Mouse (Mus musculus) kidney, postnatal 25 days (tissue): ENCODE results near the gene Muc2.
A peak's percentile ranks its signal among the peaks of the same experiment; 100 is the strongest.
"Not testable (repeated sequence)": the region's sequence is repeated elsewhere in the genome, so short reads cannot be mapped to it uniquely, and the experiment has no call there.

Experiments
- DNase-seq, 2 experiments: peaks; one replicate each; pipeline ENCODE4 v3.0.0; 2021; ENCODE audit warnings: mixed read lengths in 2 of 2

The Muc2 gene

DNA sequence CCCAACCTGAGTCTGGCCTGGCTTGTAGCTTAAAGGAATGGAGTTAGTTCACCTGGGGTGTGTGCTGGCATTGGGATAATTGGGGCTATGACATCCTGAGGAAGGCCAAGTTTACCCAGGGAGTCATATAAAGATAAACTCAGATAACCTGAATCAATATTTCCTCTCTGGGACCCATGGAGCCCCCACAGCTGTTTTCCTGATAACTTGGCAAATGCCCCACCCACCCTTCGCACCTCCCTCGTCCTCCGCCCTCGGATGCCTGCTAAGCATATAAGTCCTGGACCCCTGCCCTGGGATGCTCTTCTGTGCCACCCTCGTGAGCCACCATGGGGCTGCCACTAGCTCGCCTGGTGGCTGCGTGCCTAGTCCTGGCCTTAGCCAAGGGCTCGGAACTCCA, at the start of gene Muc2:
TSS of gene Muc2 (plus strand) at position 301 of the 400 bp plus-strand sequence.
- DNase-seq: no peak

DNA sequence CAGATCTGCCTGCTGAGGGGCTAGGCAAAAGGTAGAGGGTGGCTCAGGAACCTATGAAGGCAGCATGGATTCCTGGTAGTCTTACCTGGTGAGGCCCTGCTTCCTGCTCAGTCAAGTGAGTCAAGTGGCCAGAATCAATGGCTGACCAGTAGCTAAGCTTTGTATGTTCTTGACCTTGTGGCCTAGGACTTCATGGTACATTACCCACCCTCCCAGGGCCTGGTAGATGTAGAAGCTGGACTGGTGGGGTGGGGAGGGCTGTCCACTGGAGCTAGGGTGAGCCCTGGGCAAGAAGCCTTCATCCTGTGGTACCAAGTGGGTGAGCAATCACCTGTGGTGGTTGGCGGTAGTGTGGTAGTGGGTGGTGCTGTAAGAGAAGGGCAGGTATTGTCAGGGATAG, 47.8 kb upstream of the Muc2 start:
- peak; percentile 18 to 60 for DNase-seq

DNA sequence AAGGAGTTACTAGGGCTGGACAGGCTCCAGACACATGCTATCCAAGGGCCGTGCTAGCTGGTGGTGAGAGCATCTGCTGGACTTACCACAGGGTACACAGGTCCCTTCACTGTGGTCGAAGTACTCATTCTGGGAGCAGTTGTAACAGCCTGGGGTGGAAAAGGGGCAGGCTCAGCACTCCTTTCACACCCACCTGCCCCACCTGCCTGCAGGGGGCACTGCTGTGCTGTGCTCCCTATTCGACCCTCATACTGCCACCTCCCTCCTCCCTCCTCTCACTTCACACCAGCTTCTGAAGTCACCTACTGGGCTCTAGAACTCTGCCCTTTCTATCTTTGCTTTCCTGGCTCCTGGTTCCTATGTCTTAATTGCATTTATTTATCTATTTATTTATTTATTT, 47.0 kb upstream of the Muc2 start:
- peak in 1 of 2 experiments; percentile 26 for DNase-seq

DNA sequence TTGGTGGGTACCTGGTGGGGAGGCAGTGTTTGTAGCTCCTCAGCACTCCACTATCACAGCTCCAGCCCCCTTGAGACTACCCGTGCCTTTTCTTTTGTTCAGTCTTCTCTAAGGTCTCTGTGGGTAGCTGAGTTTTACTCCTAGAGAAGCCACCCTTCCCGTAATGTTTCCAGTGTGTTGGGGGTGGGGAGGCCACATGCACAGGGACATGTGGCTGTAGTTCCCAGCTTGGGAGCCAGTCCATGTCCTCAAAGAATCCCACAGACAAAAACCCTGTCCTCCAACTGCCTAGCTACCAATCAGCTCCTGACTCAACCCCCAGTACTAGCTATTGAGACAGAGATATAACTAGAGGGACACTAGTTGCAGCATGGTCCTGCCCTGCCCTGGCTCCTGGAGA, 43.1 kb upstream of the Muc2 start:
- no peak for DNase-seq

DNA sequence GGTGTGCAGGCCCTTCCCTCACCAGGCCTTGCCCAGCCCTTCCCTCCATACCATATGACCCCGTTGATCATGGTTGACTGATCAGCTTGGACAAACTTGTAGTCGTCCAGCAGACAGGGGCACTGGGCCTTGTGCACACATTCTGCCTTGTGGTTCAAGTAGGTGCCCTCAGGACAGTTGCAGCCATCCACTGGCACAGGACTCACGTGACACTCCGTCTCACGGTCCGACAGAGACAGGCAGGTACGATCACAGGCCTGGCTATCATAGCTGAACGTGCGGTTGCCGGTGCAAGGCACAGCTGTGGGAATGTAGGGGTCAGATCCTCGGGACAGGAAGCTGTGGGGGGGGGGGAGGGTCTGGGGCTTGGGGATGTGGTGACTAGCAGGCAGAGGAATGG, 42.3 kb upstream of the Muc2 start:
- DNase-seq: peak; percentile 16 to 71

DNA sequence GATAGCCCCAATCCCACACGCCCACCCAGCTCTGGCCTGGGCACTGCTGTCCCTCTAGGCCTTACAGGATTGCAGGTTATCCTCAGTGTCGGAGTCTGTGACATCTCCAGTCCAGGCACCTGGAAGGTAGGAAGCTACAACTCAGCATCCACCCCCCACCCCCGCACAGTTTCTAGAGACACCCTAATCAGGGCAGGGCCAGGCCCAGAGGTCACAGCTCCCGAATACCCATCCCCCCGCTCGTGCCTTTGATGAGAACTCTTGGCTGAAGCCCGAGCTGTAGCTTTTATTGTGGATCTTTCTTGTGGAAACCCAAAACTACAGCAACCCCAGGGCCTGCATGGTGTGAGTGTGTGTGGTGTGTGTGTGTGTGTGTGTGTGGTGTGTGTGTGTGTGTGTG, 37.9 kb upstream of the Muc2 start:
- DNase-seq: no peak

DNA sequence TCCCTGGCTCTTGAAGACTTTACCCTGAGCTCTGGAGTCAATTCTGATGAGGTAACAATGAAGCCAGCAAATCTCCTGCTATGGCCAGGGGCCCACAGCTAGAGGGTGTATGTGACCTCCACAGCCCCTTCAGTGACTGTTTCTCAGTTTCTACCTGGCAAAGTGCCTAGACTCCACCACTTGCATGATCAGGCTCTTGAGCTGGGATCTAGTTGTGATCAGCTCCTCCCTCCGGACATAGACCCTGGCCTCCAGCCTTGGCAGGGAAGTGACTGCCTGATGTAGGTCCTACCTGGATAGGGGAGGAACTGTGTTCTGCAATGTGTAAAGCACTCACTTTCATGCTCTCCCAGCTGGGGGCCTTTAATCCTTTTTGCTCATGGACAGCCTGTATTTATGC, 29.8 kb upstream of the Muc2 start:
- peak; percentile 40 to 73 for DNase-seq

DNA sequence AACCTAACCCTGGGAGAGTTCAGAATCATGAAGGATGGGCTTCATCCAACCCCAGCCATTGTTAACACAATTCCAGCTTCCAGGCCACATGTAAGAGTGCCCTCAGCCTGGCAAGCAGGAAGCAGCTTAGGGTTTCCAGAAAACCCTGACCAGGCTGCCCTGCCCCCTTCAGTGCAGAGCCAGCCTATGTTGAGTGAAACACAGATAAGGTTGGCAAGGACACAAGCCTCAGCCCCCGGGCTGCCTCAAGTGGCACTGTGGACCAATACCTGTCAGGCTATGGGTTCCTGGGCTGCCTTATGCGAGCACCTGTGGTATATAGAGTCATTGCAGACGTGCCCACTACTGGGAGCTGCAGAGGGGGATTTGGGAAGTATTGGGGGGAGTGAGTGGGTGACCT, 28.7 kb upstream of the Muc2 start:
- no peak for DNase-seq

DNA sequence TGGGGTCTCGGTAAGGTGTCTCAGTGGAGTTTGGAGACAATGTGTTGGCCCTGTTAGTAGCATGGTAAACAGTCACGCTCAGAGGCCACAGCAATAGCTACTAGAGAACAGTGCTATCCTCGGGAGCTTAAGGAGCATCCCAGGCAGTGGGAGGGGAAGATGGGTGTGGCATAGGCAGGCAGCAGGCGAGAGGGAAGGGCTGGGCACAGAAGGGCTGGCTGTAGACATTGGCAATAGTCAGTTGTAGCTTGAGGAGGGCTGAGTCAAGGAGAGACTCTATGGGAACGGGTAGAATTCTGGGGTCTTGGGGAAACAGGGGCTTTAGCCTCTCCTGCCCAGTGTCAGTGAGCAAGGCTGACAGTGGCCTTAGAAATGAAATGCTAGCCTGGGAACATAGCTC, 27.9 kb upstream of the Muc2 start:
- no peak for DNase-seq

DNA sequence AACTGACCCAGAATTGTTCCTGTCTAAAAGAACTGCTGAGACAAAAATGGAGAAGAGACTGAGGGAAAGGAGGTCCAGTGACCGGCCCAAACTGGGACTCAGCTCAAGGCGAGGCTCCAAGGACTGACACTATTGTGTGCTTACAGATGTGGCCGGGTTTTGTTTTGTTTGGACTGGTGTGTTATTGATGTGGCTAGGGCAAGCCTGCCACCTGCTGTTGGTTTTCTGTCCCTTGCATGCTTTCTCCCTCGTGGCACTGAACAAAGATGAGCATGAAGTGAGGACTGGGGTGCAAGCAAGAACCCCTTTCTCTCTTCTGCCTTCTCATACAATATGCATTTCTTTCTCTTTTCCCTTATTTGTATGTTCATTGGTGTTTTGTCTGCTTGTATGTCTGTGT, 23.9 kb upstream of the Muc2 start:
- peak; percentile 65 to 73 for DNase-seq

DNA sequence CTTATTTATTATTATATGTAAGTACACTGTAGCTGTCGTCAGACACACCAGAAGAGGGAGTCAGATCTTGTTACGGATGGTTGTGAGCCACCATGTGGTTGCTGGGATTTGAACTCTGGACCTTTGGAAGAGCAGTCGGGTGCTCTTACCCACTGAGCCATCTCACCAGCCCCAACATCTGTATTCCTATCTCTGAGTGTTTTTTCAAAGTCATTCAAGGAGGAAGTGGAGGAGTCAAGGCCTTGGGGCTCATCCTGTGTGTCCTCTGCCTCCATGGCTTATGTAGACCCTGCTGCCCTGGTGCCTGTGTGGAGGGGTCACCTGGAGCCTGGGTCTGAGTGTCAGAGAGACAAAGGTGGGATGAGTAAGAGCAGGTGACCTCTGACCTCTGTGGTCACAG, 21.0 kb upstream of the Muc2 start:
- DNase-seq: not testable (repeated sequence)

DNA sequence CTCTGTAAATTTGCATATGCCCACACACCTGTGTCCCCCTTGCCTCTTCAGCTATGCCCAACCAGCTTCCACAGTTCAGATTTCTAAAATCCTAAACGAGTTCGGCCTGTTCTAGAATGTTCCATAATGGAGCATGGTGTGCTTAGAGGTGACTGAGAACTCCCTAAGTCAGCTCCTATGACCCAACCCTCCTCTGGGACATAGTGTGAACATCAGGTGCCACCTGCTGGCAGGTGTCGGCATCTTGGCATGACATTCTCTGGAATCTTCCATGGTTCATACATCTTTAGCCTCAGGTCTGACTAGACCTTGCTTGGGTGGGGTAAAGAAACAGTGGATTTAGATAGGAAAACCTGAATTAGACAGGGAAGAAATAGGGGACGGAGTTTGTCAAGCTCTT, 19.1 kb upstream of the Muc2 start:
- DNase-seq: peak; percentile 64 to 68

DNA sequence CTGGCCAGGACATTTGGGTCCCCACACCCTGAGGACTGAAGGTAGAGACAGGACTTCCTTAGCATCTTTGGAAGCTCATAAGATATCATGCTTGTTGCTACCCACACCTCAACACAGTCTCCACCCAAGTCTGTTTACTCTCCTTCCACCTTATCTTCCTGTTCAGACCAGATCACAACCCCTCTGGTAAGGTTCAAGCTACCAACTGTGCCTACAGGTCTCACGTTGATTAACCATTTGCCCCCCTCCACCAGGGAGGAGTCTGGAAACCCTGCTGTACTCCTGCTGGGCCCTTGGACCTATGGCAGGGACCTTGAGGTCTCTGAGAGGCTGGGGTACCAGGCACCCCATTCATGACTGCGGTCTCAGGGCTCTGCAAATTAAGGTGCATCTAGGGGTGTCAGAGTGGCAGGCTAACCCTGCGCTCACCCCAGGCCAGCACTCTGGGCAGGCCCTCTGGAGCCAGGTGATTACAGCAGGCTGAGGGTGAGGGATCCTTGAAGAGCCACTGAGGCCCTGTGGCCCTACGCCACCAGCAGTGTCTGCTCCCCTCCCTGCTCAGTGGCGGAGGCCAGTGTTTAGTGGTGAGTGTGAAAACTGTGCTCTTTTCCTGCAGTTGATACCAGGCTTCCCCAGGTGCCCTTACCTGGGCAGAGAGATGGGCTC, 18.4 kb upstream of the Muc2 start:
- DNase-seq: no peak

DNA sequence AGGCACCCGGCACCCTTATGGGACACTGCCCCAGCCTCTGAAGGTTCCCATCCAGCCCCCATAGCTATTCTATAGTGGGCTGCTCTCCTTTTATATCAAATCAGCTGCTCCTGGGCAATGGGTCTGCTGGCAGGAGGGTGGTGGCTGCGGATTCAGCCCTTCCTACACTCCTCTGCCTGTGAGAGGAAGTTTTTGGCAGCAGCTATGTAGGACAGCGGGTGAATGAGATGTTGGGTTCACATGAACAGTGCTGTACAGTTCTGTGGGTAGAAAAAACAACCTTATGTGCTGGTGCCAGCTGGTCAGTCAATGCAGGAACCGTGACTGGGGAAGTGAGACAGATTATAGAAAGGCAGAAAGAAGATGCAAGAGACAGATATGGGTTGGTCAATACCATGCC, 11.2 kb upstream of the Muc2 start:
- DNase-seq: no peak

DNA sequence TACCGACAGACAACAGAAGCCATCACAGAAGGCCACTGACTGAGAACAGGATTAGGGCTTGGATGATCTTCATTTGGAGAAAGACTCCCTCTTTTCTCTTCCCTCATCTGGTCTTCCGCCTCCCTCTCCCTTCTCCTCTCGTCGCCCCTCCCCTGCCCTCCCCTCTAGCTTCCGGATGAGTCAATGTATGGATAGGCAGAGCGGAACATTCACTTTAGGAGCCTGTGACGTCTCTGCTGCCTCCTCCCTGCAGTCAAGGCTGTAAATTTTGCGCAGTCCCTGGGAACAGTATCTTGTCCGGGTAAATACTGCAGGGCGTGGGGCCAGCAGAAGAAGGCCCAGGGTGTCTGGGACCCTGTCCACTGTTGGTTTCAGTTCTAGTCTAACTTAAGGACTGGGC, 2.8 kb upstream of the Muc2 start:
- no peak for DNase-seq

DNA sequence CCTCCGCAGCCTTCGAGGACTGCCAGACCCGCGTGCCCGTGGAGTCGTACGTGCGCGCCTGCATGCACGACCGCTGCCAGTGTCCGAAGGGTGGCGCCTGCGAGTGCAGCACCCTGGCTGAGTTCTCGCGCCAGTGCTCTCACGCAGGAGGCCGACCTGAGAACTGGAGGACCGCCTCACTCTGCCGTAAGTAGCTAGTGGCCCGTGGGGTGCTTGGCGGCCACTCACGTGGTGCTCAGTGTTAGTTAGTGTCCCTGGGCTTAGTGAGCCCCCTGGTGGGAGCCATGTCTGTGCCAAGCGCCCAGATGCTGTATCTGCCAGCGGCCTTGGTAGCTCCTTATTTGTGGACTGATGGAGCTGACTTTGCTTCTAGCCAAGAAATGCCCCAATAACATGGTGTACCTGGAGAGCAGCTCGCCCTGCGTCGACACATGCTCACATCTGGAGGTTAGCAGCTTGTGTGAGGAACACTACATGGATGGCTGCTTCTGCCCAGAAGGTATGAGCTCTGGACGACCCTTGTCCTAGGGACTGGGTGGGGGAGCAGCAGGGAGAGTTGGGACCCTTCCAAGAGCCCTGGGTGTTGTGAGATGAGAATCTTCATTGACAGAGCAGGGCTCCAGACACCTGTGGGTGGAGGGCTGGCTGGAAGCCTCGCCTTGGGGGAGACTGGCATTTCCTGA, 3.6 kb downstream of the Muc2 start:
- DNase-seq: peak; percentile 40 to 57

DNA sequence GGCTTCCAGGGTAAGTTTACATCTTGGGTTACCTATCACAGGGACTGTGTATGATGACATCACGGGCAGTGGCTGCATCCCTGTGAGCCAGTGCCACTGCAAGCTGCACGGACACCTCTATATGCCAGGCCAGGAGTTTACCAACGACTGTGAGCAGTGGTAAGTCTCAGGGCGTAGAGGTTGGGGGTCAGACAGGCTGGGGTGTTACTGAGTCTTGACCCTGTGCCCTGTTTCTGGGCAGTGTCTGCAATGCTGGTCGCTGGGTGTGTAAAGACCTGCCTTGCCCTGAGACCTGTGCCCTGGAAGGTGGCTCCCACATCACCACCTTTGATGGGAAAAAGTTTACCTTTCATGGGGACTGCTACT, 4.1 kb downstream of the Muc2 start:
- DNase-seq: no peak

DNA sequence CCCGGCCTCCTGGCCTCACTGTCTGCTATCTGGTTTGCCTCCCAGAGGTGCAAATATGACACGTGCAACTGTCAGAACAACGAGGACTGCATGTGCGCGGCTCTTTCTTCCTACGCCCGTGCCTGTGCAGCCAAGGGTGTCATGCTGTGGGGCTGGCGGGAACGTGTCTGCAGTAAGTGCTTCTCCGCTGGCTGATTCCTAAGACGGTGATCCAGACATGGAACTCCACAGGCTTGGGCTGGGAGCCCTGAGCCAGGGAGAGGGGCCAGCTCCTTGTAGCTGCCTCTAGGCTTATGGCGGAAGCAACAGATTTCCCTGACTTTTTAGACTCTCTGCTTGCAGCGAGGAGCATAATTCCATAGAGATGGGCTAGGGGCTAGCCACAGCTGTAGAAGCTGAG, 6.4 kb downstream of the Muc2 start:
- no peak for DNase-seq

DNA sequence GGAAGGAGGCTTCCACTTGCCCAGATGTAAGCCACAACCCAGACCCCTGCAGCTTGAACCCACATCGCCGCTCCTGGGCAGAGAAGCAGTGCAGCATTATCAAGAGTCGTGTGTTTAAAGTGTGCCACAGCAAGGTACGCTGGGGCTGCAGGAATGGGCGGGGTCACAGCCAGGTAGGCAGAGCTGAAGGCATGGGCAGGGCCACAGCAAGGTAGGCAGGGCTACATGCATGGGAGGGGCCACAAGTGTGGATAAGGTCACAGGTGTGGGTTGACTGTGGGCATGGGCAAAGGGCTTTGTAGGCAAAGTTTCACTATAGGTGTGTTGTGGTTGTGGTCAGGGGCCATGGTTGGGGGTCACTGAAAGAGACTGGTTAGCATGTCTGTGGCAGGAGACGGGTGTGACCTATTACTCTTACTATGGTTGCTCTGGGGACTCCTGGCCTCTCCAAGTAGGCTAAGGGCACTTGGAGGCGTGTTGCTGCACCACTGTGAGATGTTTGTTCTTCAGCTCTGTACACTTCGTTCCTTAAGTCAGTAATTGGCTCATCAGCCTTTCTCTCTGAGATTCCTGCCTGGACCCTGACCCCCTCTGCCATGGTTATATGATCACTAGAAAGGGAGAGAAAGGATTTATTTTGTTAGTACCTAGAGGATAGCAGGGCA, 9.5 kb downstream of the Muc2 start:
- no peak for DNase-seq

DNA sequence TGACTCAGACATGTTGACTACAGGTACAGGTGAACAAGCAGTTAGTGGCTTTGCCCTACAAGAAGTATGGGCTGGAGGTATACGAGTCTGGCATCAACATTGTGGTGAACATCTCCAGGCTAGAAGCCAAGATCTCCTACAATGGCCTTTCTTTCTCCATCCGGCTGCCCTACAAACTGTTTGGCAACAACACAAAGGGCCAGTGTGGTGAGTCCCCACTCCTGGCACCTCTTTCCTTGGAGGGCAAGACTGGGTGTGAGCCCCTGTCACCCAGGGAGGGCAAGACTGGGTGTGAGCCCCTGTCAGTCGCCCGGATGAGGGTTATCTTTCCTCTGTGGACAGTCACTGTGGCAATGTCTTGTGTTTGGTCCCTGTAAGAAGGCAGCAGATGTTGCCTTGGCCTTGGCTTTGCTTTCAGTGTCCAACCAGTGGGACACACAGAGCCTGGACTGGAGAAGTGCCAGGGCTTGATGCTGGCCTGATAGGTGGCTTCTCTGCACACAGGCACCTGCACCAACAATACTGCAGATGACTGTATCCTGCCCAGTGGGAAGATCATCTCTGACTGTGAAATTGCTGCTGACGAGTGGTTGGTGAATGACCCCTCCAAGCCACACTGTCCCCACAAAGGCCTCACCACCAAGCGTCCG, 57.4 kb downstream of the Muc2 start:
- no peak for DNase-seq

DNA sequence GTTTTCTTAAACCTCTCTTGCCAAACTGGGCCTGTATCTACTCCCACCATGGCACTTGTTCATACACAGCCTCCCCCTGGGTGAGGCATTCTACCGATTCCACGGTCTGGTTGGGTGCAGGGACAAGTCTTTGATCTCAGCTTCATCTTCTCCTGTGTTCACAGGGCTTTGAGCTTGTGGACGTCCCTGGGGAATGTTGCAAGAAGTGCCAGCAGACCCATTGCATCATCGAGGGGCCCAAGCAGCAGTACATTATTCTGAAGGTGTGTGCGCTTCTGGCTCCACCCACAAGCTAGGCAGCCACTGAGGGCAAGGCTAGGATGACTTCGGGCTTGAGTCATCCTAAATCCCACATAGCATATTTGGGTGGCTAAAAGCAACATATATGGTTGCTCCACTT, 62.4 kb downstream of the Muc2 start:
- no peak for DNase-seq

DNA sequence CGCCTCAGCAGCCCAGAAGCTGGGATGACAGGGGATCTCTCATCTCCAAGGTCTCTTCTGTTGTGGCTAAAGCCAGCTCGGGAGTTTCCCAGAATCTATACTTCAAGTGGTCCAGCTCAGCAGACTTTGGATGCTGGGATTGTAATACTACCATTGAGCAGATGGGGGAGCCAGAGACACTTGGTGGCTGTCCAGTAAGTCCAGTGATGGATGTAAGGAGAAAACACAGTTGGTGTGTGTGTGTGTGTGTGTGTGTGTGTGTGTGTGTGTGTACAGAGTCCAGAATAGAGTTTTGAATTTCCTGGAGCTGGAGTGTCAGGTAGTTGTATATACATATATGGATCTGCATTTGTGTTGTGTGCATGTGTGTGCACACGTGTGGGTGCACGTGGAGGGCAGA, 65.7 kb downstream of the Muc2 start:
- peak; percentile 42 to 76 for DNase-seq

DNA sequence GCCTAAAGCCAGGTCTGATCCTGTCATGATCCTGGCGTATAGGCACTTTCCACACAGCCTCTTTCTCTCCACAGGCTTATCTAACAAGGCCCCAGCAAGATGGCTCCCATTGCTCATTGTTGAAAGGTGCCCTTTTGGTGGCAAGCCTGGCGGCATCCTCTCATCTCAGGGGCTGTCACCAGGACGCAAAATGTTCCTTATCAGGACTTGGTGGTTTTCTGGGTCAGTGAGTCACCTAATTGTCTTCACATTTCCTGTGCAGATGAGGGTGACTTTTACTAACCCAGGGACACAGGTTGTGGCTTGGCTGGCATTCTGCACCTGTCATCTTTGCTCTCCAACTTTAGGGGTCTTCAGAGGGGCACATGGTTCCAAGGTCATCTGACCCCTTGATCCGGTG, 68.2 kb downstream of the Muc2 start:
- DNase-seq: no peak

DNA sequence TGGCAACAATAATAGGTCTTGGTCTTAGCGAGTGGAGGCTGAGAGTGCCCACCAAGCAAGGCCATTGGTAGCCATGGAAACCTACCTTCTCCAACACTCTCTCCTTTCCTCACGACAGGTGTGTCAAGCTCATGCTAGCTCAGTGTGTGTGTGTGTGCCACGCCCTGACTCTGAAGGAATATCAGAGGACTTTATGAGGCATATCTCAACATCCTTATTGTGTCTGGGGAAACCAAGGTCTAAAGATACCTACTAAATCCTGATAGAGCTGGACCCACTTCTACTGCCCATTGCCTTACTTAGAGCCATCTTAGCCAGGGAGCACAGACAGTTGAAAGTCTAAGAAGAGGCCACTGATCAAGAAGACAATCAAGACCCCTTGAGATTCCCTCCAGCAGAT, 80.4 kb downstream of the Muc2 start:
- DNase-seq: no peak
